Mouse (Mus musculus): ENCODE data around the gene Ddx3x.
"Not testable (repeated sequence)": the region's sequence is repeated elsewhere in the genome, so short reads cannot be mapped to it uniquely, and the experiment has no call there.

Ddx3x gene

GRCm38 (mm10) chrX:13281329-13282088, 739 bp downstream of the Ddx3x start:
- DNase-seq (ENCODE audit: low read depth), result peak; percentile 55

GRCm38 (mm10) chrX:13282089-13282850, 1.5 kb downstream of the Ddx3x start:
- peak; percentile 42 for DNase-seq (ENCODE audit: low read depth)

- DNase-seq (ENCODE audit: low read depth), result no peak
Observed at GRCm38 (mm10) chrX:13285772-13286171, 5.0 kb downstream of the Ddx3x start.

- peak; percentile 34 for DNase-seq (ENCODE audit: low read depth)
Observed at GRCm38 (mm10) chrX:13294505-13295228, 13.9 kb downstream of the Ddx3x start.

- no peak for DNase-seq (ENCODE audit: low read depth)
Observed at GRCm38 (mm10) chrX:13295229-13295571, 14.4 kb downstream of the Ddx3x start.

- not testable (repeated sequence) for DNase-seq (ENCODE audit: low read depth)
Observed at GRCm38 (mm10) chrX:13296241-13296640, 15.5 kb downstream of the Ddx3x start.

GRCm38 (mm10) chrX:13306190-13306589, 25.4 kb downstream of the Ddx3x start:
- no peak for DNase-seq (ENCODE audit: low read depth)

- DNase-seq (ENCODE audit: low read depth), result peak; percentile 79
Observed at GRCm38 (mm10) chrX:13311396-13311795, 30.6 kb downstream of the Ddx3x start.

GRCm38 (mm10) chrX:13329611-13330010, 48.8 kb downstream of the Ddx3x start:
- DNase-seq (ENCODE audit: low read depth), result no peak

Data from 416B (cell line).